Mouse (Mus musculus) lung, postnatal 36 days (tissue): Measurements from ENCODE around the gene 9830107B12Rik.
"Not testable (repeated sequence)": the region's sequence is repeated elsewhere in the genome, so short reads cannot be mapped to it uniquely, and the experiment has no call there.

ENCODE experiments used
- DNase-seq: peaks from one replicate; pipeline ENCODE4 v3.0.0; 2022; ENCODE audit warnings: mixed read lengths

9830107B12Rik gene

GRCm38 (mm10) chr17:48146120-48146519 lies at the start of gene 9830107B12Rik:
9830107B12Rik (minus strand) TSS chr17:48146268.
- peak; percentile 2 for DNase-seq

GRCm38 (mm10) chr17:48192366-48192765 lies 46.3 kb upstream of the 9830107B12Rik start:
- no peak for DNase-seq

- peak; percentile 50 for DNase-seq
These were observed 39.2 kb upstream of the 9830107B12Rik start for GRCm38 (mm10) chr17:48185252-48185651.

- DNase-seq, result not testable (repeated sequence)
These were observed 21.0 kb upstream of the 9830107B12Rik start, which contains the start of gene A530064D06Rik for GRCm38 (mm10) chr17:48167103-48167502. A530064D06Rik (minus strand) TSS chr17:48167275.

GRCm38 (mm10) chr17:48157382-48158076 lies 11.5 kb upstream of the 9830107B12Rik start:
- DNase-seq, result no peak

- DNase-seq, result no peak
These were observed 13.3 kb downstream of the 9830107B12Rik start for GRCm38 (mm10) chr17:48132810-48133209.

GRCm38 (mm10) chr17:48120456-48120855 lies 25.6 kb downstream of the 9830107B12Rik start:
- DNase-seq, result no peak

- DNase-seq, result peak; percentile 88
These were observed 26.4 kb downstream of the 9830107B12Rik start for GRCm38 (mm10) chr17:48119656-48120055.

- DNase-seq, result no peak
These were observed 27.5 kb downstream of the 9830107B12Rik start for GRCm38 (mm10) chr17:48118570-48118969.

- peak; percentile 68 for DNase-seq
These were observed 35.4 kb downstream of the 9830107B12Rik start for GRCm38 (mm10) chr17:48110547-48111287.

GRCm38 (mm10) chr17:48108520-48108919 lies 37.5 kb downstream of the 9830107B12Rik start:
- DNase-seq, result no peak

- DNase-seq, result no peak
These were observed 38.2 kb downstream of the 9830107B12Rik start for GRCm38 (mm10) chr17:48107862-48108261.

- no peak for DNase-seq
These were observed 38.7 kb downstream of the 9830107B12Rik start for GRCm38 (mm10) chr17:48107333-48107732.

- peak; percentile 90 for DNase-seq
These were observed 45.3 kb downstream of the 9830107B12Rik start for GRCm38 (mm10) chr17:48100441-48101417.

- no peak for DNase-seq
These were observed 46.8 kb downstream of the 9830107B12Rik start for GRCm38 (mm10) chr17:48099312-48099711.

GRCm38 (mm10) chr17:48098528-48098890 lies 47.6 kb downstream of the 9830107B12Rik start:
- peak; percentile 10 for DNase-seq

GRCm38 (mm10) chr17:48097743-48098527 lies 48.1 kb downstream of the 9830107B12Rik start:
- DNase-seq, result no peak

GRCm38 (mm10) chr17:48097011-48097742 lies 48.9 kb downstream of the 9830107B12Rik start:
- DNase-seq, result peak; percentile 74

- no peak for DNase-seq
These were observed 49.7 kb downstream of the 9830107B12Rik start for GRCm38 (mm10) chr17:48096321-48096720.

- DNase-seq, result no peak
These were observed 50.3 kb downstream of the 9830107B12Rik start for GRCm38 (mm10) chr17:48095718-48096121.
